Mouse (Mus musculus) left cerebral cortex, adult 8-10 months (tissue): ENCODE measurements around the gene Zfp867. TPM values are rescaled to one million over a fixed set of nuclear protein-coding genes. Genes with fewer than 3 reads are reported as not detected.

Source experiments
- total RNA-seq, 4 experiments: library from RNA; stranded (reverse); gene quantifications; 2 replicates each; pipeline ENCODE4 v1.2.4; 2022

Gene Zfp867
- total RNA-seq, 4 experiments from 2014 or later = 3.5 to 5.4 (median 4.3) TPM

Other genes with a start within 250 kb of the Zfp867 start
- 100 to 1,000 TPM; 419 to 439 (median 436) TPM for gene Arf1, start 244.2 kb downstream of the Zfp867 start, total RNA-seq
- gene Wnt3a, start 181.7 kb downstream of the Zfp867 start, total RNA-seq = not detected
- 10 to 100 TPM; 14.1 to 15.6 (median 14.9) TPM for gene Wnt9a, start 165.5 kb downstream of the Zfp867 start, total RNA-seq
- not detected for gene Prss38, start 96.8 kb downstream of the Zfp867 start, total RNA-seq
- gene Jmjd4, start 22.4 kb downstream of the Zfp867 start, total RNA-seq = 10 to 100 TPM; 26.0 to 29.1 (median 26.6) TPM
- 100 to 1,000 TPM; 364 to 399 (median 383) TPM for gene Snap47, start 21.3 kb downstream of the Zfp867 start, total RNA-seq
- gene Zkscan17, start 54.3 kb upstream of the Zfp867 start, total RNA-seq = 10 to 100 TPM in 3 of 4 experiments, 1 to 10 TPM in 1; 9.6 to 11.9 (median 10.5) TPM
- gene Nlrp3, start 69.1 kb upstream of the Zfp867 start, total RNA-seq = 1 to 10 TPM; 1.3 to 4.3 (median 1.9) TPM
- gene Olfr222, start 103.8 kb upstream of the Zfp867 start, total RNA-seq = not detected
- not detected for gene Olfr223, start 120.8 kb upstream of the Zfp867 start, total RNA-seq
- gene Mprip, start 188.8 kb upstream of the Zfp867 start, total RNA-seq = 100 to 1,000 TPM; 269 to 287 (median 277) TPM